35 mouse cellular contexts compared by ENCODE assay signal in the genomic region with DNA sequence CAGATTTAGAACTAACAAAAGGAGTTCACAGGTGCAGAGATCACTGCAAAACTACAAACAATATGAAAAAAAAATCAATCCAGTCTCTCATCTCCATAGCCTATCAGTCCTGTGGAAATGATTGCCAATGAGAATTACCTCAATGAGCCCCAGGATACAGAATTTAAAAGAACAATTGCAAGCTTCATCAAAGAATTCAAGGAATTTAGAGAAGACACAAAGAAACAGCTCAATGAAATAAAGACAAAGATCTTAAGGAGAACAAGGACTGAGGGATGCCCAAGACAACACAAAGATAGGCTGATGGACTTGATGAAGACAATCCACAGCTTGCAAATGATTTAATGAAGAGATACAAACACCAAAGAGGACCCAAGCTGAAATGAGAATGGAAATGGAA. TPM values are rescaled to one million over a fixed set of nuclear protein-coding genes. Genes with fewer than 3 reads are reported as not detected.
"Had no signal": no experiment of that assay in that cellular context is flagged by ENCODE, and none has a peak within 500 bp of the region (broad histone marks: within the 10 kb centered on the region; RNA-seq: fewer than 3 reads in every experiment).

No protein-coding gene starts in this region.

- H3K36me3 ChIP-seq: limb, embryonic 10.5 days; limb, embryonic 12.5 days; limb, embryonic 13.5 days; limb, embryonic 15.5 days; liver, embryonic 12.5 days; liver, embryonic 13.5 days; liver, embryonic 15.5 days; lung, embryonic 15.5 days; midbrain, embryonic 10.5 days; midbrain, embryonic 12.5 days; midbrain, embryonic 13.5 days; midbrain, embryonic 15.5 days; neural tube, embryonic 12.5 days; neural tube, embryonic 13.5 days had no signal

- H3K4me1 ChIP-seq: limb, embryonic 12.5 days; limb, embryonic 13.5 days; limb, embryonic 15.5 days; liver, embryonic 12.5 days; liver, embryonic 13.5 days; liver, embryonic 15.5 days; lung, embryonic 15.5 days; megakaryocyte, embryonic 14.5 days; midbrain, embryonic 10.5 days; midbrain, embryonic 12.5 days; midbrain, embryonic 13.5 days; midbrain, embryonic 15.5 days; neural tube, embryonic 12.5 days; neural tube, embryonic 13.5 days had no signal

- H3K4me2 ChIP-seq: limb, embryonic 12.5 days; limb, embryonic 13.5 days; limb, embryonic 15.5 days; liver, embryonic 12.5 days; liver, embryonic 13.5 days; liver, embryonic 15.5 days; lung, embryonic 14.5 days; lung, embryonic 15.5 days; midbrain, embryonic 11.5 days; midbrain, embryonic 12.5 days; midbrain, embryonic 13.5 days; midbrain, embryonic 15.5 days; neural tube, embryonic 12.5 days; neural tube, embryonic 13.5 days had no signal

- H3K9me3 ChIP-seq: limb, embryonic 10.5 days; limb, embryonic 12.5 days; limb, embryonic 15.5 days; liver, embryonic 12.5 days; liver, embryonic 13.5 days; lung, embryonic 15.5 days; megakaryocyte, embryonic 14.5 days; midbrain, embryonic 10.5 days; midbrain, embryonic 15.5 days; neural tube, embryonic 12.5 days; neural tube, embryonic 13.5 days had no signal

- H3K27me3 ChIP-seq: limb, embryonic 12.5 days; limb, embryonic 13.5 days; limb, embryonic 15.5 days; liver, embryonic 12.5 days; liver, embryonic 13.5 days; liver, embryonic 15.5 days; lung, embryonic 15.5 days; megakaryocyte, embryonic 14.5 days; midbrain, embryonic 12.5 days; midbrain, embryonic 13.5 days; midbrain, embryonic 15.5 days; neural tube, embryonic 12.5 days; neural tube, embryonic 13.5 days had no signal

- H3K4me3 ChIP-seq: limb, embryonic 10.5 days; limb, embryonic 12.5 days; limb, embryonic 13.5 days; limb, embryonic 15.5 days; liver, embryonic 12.5 days; liver, embryonic 13.5 days; liver, embryonic 15.5 days; lung, embryonic 15.5 days; megakaryocyte, embryonic 14.5 days; midbrain, embryonic 10.5 days; midbrain, embryonic 12.5 days; midbrain, embryonic 13.5 days; midbrain, embryonic 15.5 days; myocyte; neural tube, embryonic 12.5 days; neural tube, embryonic 13.5 days had no signal

- H3K27ac ChIP-seq: limb, embryonic 10.5 days; limb, embryonic 12.5 days; limb, embryonic 13.5 days; limb, embryonic 15.5 days; liver, embryonic 12.5 days; liver, embryonic 13.5 days; liver, embryonic 14.5 days; liver, embryonic 15.5 days; lung, embryonic 15.5 days; macrophage; midbrain, embryonic 10.5 days; midbrain, embryonic 12.5 days; midbrain, embryonic 13.5 days; midbrain, embryonic 15.5 days; neural tube, embryonic 12.5 days; neural tube, embryonic 13.5 days had no signal

- H3K9ac ChIP-seq: limb, embryonic 12.5 days; limb, embryonic 13.5 days; limb, embryonic 15.5 days; liver, embryonic 12.5 days; liver, embryonic 13.5 days; liver, embryonic 14.5 days; liver, embryonic 15.5 days; liver, postnatal 0 days; lung, embryonic 14.5 days; lung, embryonic 15.5 days; midbrain, embryonic 12.5 days; midbrain, embryonic 13.5 days; midbrain, embryonic 15.5 days; neural tube, embryonic 12.5 days; neural tube, embryonic 13.5 days had no signal

- DNase-seq: left cerebral cortex, postnatal 4 days; liver; liver, embryonic 13.5 days; liver, postnatal 0 days; lung, adult 18-20 months; lung, adult 2 months; lung, embryonic 14.5 days; lung, postnatal 10 days; lung, postnatal 14 days; lung, postnatal 36 days; lung, postnatal 4 days; midbrain, embryonic 14.5 days had no signal

- ATAC-seq: liver, embryonic 12.5 days; liver, postnatal 0 days; lung, postnatal 0 days; midbrain, embryonic 13.5 days; midbrain, embryonic 15.5 days; midbrain, embryonic 16.5 days had no signal

RNA-seq across cellular contexts. Expression of gene Il31ra, which starts 20.4 kb away (rescaled TPM):
- total RNA-seq: left cerebral cortex, postnatal 4 days; liver, adult 2 months had no signal
- polyA plus RNA-seq: limb, embryonic 11.5 days; limb, embryonic 12.5 days; liver, adult 2 months; lung, embryonic 14.5 days; lung, embryonic 15.5 days; lung, embryonic 16.5 days; lung, postnatal 0 days; macrophage; midbrain, embryonic 10.5 days; midbrain, embryonic 11.5 days; midbrain, embryonic 12.5 days; midbrain, embryonic 13.5 days; midbrain, embryonic 14.5 days; midbrain, embryonic 15.5 days; myocyte had no signal
